Mouse (Mus musculus) midbrain, embryonic 11.5 days (tissue): Measurements from ENCODE around the gene Bcdin3d. TPM values are rescaled to one million over a fixed set of nuclear protein-coding genes. Genes with fewer than 3 reads are reported as not detected.

Experiments used
- ATAC-seq: fragments of 200-750 bp; cut with Nextera tagmentation; 2 replicates; pipeline ENCODE4 v1.8.0; 2017; ENCODE audit warnings: moderate TSS enrichment, moderate library complexity; ENCODE audit not compliant: low FRiP score
- DNase-seq: peaks from one replicate; pipeline ENCODE4 v3.0.0; 2015; ENCODE audit warnings: low spot score; ENCODE audit errors: missing footprints
- H3K27ac ChIP-seq: fragments of 300-500 bp; sonication (generic); 2 replicates; pipeline ENCODE4 v1.5.1; 2014; ENCODE audit warnings: low read depth, low read length
- H3K27me3 ChIP-seq: fragments of 300-500 bp; sonication (generic); 2 replicates; pipeline ENCODE4 v1.6.1; 2014; ENCODE audit warnings: mild to moderate bottlenecking, low read length, moderate library complexity, mixed read lengths; ENCODE audit not compliant: control insufficient read depth, insufficient read depth
- H3K36me3 ChIP-seq: fragments of 300-500 bp; sonication (generic); 2 replicates; pipeline ENCODE4 v1.6.1; 2014; ENCODE audit warnings: mild to moderate bottlenecking, low read length, moderate library complexity, mixed read lengths; ENCODE audit not compliant: control insufficient read depth, insufficient read depth
- H3K4me1 ChIP-seq: fragments of 300-500 bp; sonication (generic); 2 replicates; pipeline ENCODE4 v1.6.1; 2014; ENCODE audit warnings: low read length; ENCODE audit not compliant: control insufficient read depth, insufficient read depth
- H3K4me2 ChIP-seq: fragments of 300-500 bp; sonication (generic); 2 replicates; pipeline ENCODE4 v1.6.1; 2014; ENCODE audit warnings: mild to moderate bottlenecking, moderate library complexity
- H3K4me3 ChIP-seq: fragments of 300-500 bp; sonication (generic); 2 replicates; pipeline ENCODE4 v1.5.1; 2014; ENCODE audit warnings: low read depth, low read length
- H3K9ac ChIP-seq: fragments of 300-500 bp; sonication (generic); 2 replicates; pipeline ENCODE4 v1.6.1; 2014; ENCODE audit warnings: low read length
- H3K9me3 ChIP-seq: fragments of 300-500 bp; sonication (generic); 2 replicates; pipeline ENCODE4 v1.6.1; 2016; ENCODE audit warnings: low read length; ENCODE audit not compliant: control insufficient read depth
- WGBS: fragments of 180-500 bp; shearing (Covaris S2); extraction: QIAGEN DNeasy Blood & Tissue Kit; methylation state at CpG from one replicate; pipeline ENCODE4 v1.1.7; 2014; 5-methylcytosine and 5-hydroxymethylcytosine counted together
- polyA plus RNA-seq: library from polyadenylated mRNA; unstranded; fragments of >200 nt; fragmentation: Nextera tagmentation; extraction: Ambion mirVana; gene quantifications from 2 replicates; pipeline ENCODE4 v1.2.1, GENCODE M21; 2014

Bcdin3d gene
- polyA plus RNA-seq, 1 experiment from 2014 or later, result 19.7 TPM

- no peak overlapping the region for H3K9ac ChIP-seq
- H3K4me2 ChIP-seq, result no peak overlapping the region
- WGBS, result 94% methylated on average over 12 of the region's 12 CpGs
- no peaks in the 10 kb centered on the region for H3K9me3 ChIP-seq
- no peak overlapping the region for H3K27ac ChIP-seq
- no peaks in the 10 kb centered on the region for H3K27me3 ChIP-seq
- ATAC-seq (no peak), DNase-seq (no peak)
- H3K4me3 ChIP-seq, result no peak overlapping the region
- H3K4me1 ChIP-seq, result no peaks in the 10 kb centered on the region
- H3K36me3 ChIP-seq, result peaks cover under 1% of the 10 kb centered on the region
Measured at GRCm38 (mm10) chr15:99433913-99434312, 40.6 kb downstream of the Bcdin3d start.

DNA sequence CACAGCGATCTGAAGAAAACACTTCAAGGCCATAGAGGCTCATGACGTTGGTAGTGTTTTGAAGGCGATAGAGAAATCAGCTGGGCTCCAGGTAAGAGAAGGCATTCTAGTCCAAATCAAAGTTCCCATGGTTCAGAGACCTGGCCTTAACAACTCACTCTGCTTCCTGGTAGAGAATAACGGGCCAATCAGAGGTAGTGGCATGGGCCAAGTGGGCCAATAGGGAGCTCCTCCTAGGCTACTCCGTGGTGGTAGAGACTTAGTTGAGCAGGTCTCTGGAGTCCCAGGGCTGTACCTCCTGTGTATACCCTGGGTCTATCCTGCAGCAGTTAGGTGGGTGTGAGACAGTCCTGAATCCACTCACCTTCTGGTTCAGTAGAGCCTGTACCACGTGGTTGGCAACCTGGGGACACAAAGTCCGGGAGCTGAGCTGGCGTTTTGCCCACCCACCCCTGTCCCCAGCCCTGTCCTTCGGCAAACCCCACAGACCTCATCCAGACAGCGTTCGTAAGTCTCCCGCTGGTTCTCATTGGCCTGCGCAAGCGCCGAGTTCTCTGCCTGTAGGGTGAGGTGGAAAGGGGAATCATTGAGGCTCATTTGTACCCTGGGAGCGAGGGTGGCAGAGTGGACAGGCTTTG, 41.3 kb downstream of the Bcdin3d start:
- ATAC-seq, result no peak
- no peaks in the 10 kb centered on the region; the same call in 1 of the 2 replicates for H3K36me3 ChIP-seq

DNA sequence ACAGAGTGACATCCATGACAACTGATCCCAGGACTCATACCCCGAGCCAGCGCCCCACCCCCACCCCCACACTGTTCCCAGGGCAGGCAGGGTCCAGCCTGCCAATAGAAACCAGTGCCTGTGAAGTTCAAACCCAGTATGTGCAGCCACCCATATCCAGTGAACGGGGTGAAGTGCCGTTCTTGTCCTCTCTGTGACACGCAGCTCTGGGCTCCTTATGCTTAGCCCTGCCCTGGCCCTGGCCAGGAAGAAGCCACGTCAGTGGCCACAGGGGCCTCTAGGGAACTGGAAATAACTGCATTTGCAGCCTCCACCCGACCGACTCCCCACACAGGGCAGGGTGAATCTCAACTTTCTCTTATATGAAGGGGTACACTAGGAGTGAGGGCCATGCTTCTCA, 42.6 kb downstream of the Bcdin3d start:
- H3K9ac ChIP-seq, result no peak overlapping the region
- 79% methylated on average over 8 of the region's 8 CpGs for WGBS
- H3K36me3 ChIP-seq, result peaks cover 3% of the 10 kb centered on the region
- no peak overlapping the region for H3K4me3 ChIP-seq
- H3K4me1 ChIP-seq, result no peaks in the 10 kb centered on the region
- no peak for ATAC-seq
- H3K27me3 ChIP-seq, result no peaks in the 10 kb centered on the region
- H3K4me2 ChIP-seq, result no peak overlapping the region
- no peak for DNase-seq
- H3K27ac ChIP-seq, result no peak overlapping the region
- H3K9me3 ChIP-seq, result no peaks in the 10 kb centered on the region

More for the DNA sequence above, 41.3 kb downstream of the Bcdin3d start:
- Histone ChIP-seq H3K4me2 (no peak overlapping the region), H3K27ac (no peak overlapping the region), H3K9ac (no peak overlapping the region), H3K4me3 (no peak overlapping the region), H3K27me3 (no peaks in the 10 kb centered on the region), H3K4me1 (no peaks in the 10 kb centered on the region), H3K9me3 (no peaks in the 10 kb centered on the region)
- DNase-seq, result no peak
- WGBS, result 95% methylated on average over 16 of the region's 16 CpGs

GRCm38 (mm10) chr15:99431504-99431903, 43.0 kb downstream of the Bcdin3d start:
- H3K9ac ChIP-seq, result no peak overlapping the region

GRCm38 (mm10) chr15:99431063-99431462, 43.5 kb downstream of the Bcdin3d start:
- Histone ChIP-seq H3K9me3 (no peaks in the 10 kb centered on the region), H3K4me3 (no peak overlapping the region), H3K9ac (no peak overlapping the region), H3K27ac (no peak overlapping the region), H3K4me1 (no peaks in the 10 kb centered on the region), H3K4me2 (no peak overlapping the region), H3K27me3 (no peaks in the 10 kb centered on the region), H3K36me3 (peaks cover 6% of the 10 kb centered on the region)
- no peak for ATAC-seq
- WGBS, result 91% methylated on average over 10 of the region's 10 CpGs
- DNase-seq, result no peak

More at GRCm38 (mm10) chr15:99431504-99431903, 43.0 kb downstream of the Bcdin3d start:
- DNase-seq, result no peak
- Histone ChIP-seq H3K27me3 (no peaks in the 10 kb centered on the region), H3K4me2 (no peak overlapping the region), H3K4me1 (no peaks in the 10 kb centered on the region), H3K36me3 (peaks cover 5% of the 10 kb centered on the region), H3K9me3 (no peaks in the 10 kb centered on the region), H3K4me3 (no peak overlapping the region), H3K27ac (no peak overlapping the region)
- 89% methylated on average over 7 of the region's 7 CpGs for WGBS
- ATAC-seq, result no peak

GRCm38 (mm10) chr15:99430394-99430793, 44.1 kb downstream of the Bcdin3d start:
- Histone ChIP-seq H3K9me3 (no peaks in the 10 kb centered on the region), H3K4me2 (no peak overlapping the region), H3K4me3 (no peak overlapping the region), H3K36me3 (peaks cover 6% of the 10 kb centered on the region), H3K27me3 (no peaks in the 10 kb centered on the region), H3K4me1 (no peaks in the 10 kb centered on the region), H3K27ac (no peak overlapping the region), H3K9ac (no peak overlapping the region)
- no peak for DNase-seq
- 93% methylated on average over 8 of the region's 8 CpGs for WGBS
- ATAC-seq, result no peak

GRCm38 (mm10) chr15:99423884-99424283, 50.6 kb downstream of the Bcdin3d start:
- DNase-seq (peak; percentile 69), ATAC-seq (no peak)
- Histone ChIP-seq H3K4me2 (no peak overlapping the region), H3K27me3 (no peaks in the 10 kb centered on the region), H3K9ac (no peak overlapping the region), H3K4me3 (no peak overlapping the region), H3K4me1 (peaks cover 10% of the 10 kb centered on the region), H3K36me3 (peaks cover 12% of the 10 kb centered on the region), H3K27ac (no peak overlapping the region), H3K9me3 (no peaks in the 10 kb centered on the region)
- WGBS, result 96% methylated on average over 9 of the region's 9 CpGs

- H3K27me3 ChIP-seq, result no peaks in the 10 kb centered on the region
- DNase-seq (peak; percentile 41), ATAC-seq (no peak)
- H3K9me3 ChIP-seq, result no peaks in the 10 kb centered on the region
- H3K9ac ChIP-seq, result no peak overlapping the region
- H3K27ac ChIP-seq, result no peak overlapping the region
- H3K4me3 ChIP-seq, result no peak overlapping the region
- peaks cover 10% of the 10 kb centered on the region for H3K4me1 ChIP-seq
- H3K36me3 ChIP-seq, result peaks cover 12% of the 10 kb centered on the region
- 93% methylated on average over 10 of the region's 10 CpGs for WGBS
- H3K4me2 ChIP-seq, result no peak overlapping the region
Measured at GRCm38 (mm10) chr15:99423131-99423530, 51.4 kb downstream of the Bcdin3d start.

- H3K4me3 ChIP-seq, result no peak overlapping the region
- peaks cover 12% of the 10 kb centered on the region for H3K36me3 ChIP-seq
- peaks cover 10% of the 10 kb centered on the region for H3K4me1 ChIP-seq
- peak; percentile 74 for DNase-seq
- H3K9ac ChIP-seq, result no peak overlapping the region
- ATAC-seq, result no peak
- H3K4me2 ChIP-seq, result no peak overlapping the region
- H3K27me3 ChIP-seq, result no peaks in the 10 kb centered on the region
- 92% methylated on average over 23 of the region's 23 CpGs for WGBS
- H3K9me3 ChIP-seq, result no peaks in the 10 kb centered on the region
- H3K27ac ChIP-seq, result no peak overlapping the region
Measured at GRCm38 (mm10) chr15:99422551-99422950, 52.0 kb downstream of the Bcdin3d start.
